Mouse (Mus musculus) limb, embryonic 11.5 days (tissue): ENCODE results near the gene Trit1. TPM values are rescaled to one million over a fixed set of nuclear protein-coding genes. Genes with fewer than 3 reads are reported as not detected.

Experiments used
- ATAC-seq: fragments of 200-750 bp; cut with Nextera tagmentation; 2 replicates; pipeline ENCODE4 v1.8.0; 2017; ENCODE audit warnings: low read depth; ENCODE audit not compliant: insufficient number of reproducible peaks, low FRiP score, low TSS enrichment
- DNase-seq: peaks from one replicate; pipeline ENCODE4 v3.0.0-alpha.2; 2015; ENCODE audit warnings: low spot score
- H3K27ac ChIP-seq: fragments of 300-500 bp; sonication (generic); replicated peaks from 2 replicates; pipeline ENCODE4 v1.5.1; 2014; ENCODE audit warnings: low read depth, mild to moderate bottlenecking, low read length
- H3K27me3 ChIP-seq: fragments of 300-500 bp; sonication (generic); 2 replicates; pipeline ENCODE4 v1.6.1; 2014; ENCODE audit warnings: mild to moderate bottlenecking, low read length, mixed read lengths; ENCODE audit not compliant: control insufficient read depth, insufficient read depth
- H3K36me3 ChIP-seq: fragments of 300-500 bp; sonication (generic); 2 replicates; pipeline ENCODE4 v1.6.1; 2014; ENCODE audit warnings: mild to moderate bottlenecking, low read length, moderate library complexity, mixed read lengths; ENCODE audit not compliant: control insufficient read depth, insufficient read depth
- H3K4me1 ChIP-seq: fragments of 300-500 bp; sonication (generic); 2 replicates; pipeline ENCODE4 v1.6.1; 2014; ENCODE audit warnings: low read length, mixed read lengths; ENCODE audit not compliant: control insufficient read depth, insufficient read depth
- H3K4me2 ChIP-seq: fragments of 300-500 bp; sonication (generic); 2 replicates; pipeline ENCODE4 v1.6.1; 2014; ENCODE audit warnings: low read depth, mild to moderate bottlenecking, moderate library complexity; ENCODE audit not compliant: severe bottlenecking
- H3K4me3 ChIP-seq: fragments of 300-500 bp; sonication (generic); 2 replicates; pipeline ENCODE4 v1.5.1; 2014; ENCODE audit warnings: low read depth, low read length
- H3K9ac ChIP-seq: fragments of 300-500 bp; sonication (generic); 2 replicates; pipeline ENCODE4 v1.6.1; 2014; ENCODE audit warnings: mild to moderate bottlenecking, low read length
- H3K9me3 ChIP-seq: fragments of 300-500 bp; sonication (generic); 2 replicates; pipeline ENCODE4 v1.6.1; 2016; ENCODE audit warnings: low read length; ENCODE audit not compliant: control insufficient read depth
- WGBS: fragments of 180-500 bp; shearing (Covaris S2); extraction: QIAGEN DNeasy Blood & Tissue Kit; methylation state at CpG from one replicate; pipeline ENCODE4 v1.1.7; 2014; 5-methylcytosine and 5-hydroxymethylcytosine counted together
- polyA plus RNA-seq: library from polyadenylated mRNA; unstranded; fragments of >200 nt; fragmentation: Nextera tagmentation; extraction: Ambion mirVana; gene quantifications from 2 replicates; pipeline ENCODE4 v1.2.1, GENCODE M21; 2014

Gene Trit1
- 16.7 and 21.6 TPM in 2 replicates for polyA plus RNA-seq

DNA sequence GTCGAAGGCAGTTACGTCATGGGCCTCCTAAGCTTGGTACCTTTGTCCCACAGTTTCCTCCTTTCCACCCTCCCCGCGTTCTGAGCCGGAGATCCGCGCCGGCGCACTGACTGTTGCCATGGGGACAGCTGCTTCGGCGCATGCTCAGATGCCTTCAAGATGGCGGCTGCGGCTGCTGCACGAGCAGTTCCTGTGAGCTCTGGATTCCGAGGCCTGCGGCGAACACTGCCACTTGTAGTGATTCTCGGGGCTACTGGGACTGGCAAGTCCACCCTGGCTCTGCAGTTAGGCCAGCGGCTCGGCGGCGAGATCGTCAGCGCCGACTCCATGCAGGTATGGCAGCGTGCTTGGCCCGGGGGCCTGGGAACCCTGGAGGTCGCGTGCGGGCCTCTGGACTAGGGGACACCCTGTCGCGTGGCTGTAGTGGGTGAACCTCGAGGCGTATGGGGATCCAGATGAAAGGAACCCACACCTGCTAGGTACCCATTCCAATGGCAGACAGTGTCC is at the start of gene Trit1:
Gene Trit1 (plus strand): TSS at position 147 of the 507 bp plus-strand sequence.
- ATAC-seq (peak; percentile 94), DNase-seq (peak; percentile 97)
- no peaks in the 10 kb centered on the region for H3K9me3 ChIP-seq
- H3K27ac ChIP-seq = peak within 1 kb of the TSS; percentile 63
- H3K9ac ChIP-seq = peak within 1 kb of the TSS; percentile 86
- peaks cover 3% of the 10 kb centered on the region; the same call in 1 of the 2 replicates for H3K36me3 ChIP-seq
- H3K4me3 ChIP-seq = peak within 1 kb of the TSS; percentile 83
- H3K4me1 ChIP-seq = no peaks in the 10 kb centered on the region
- no peaks in the 10 kb centered on the region for H3K27me3 ChIP-seq
- under 1% methylated on average over 34 of the region's 34 CpGs for WGBS
- peak within 1 kb of the TSS; percentile 70 for H3K4me2 ChIP-seq

DNA sequence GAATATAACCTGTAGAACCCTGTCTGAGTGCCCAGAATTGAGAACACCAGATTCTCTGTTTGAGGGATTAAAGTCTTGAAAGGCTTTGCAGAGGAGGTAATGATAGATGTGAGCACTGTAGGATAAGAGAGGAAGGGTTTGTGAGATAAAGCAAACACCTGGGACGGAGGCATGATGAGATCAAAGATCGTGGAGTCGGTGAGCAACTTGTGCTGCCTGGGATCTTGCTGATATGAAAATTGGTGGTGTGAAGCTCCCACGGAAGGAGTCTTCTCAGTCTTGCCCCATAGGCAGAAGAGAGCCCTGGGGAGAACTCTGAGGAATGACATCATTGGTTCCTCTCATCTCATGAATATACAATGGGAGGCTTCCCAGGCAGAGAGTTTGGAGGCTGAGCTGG is 48.3 kb upstream of the Trit1 start:
- no peak overlapping the region for H3K4me2 ChIP-seq
- DNase-seq (no peak), ATAC-seq (no peak)
- no peak overlapping the region for H3K4me3 ChIP-seq
- no peaks in the 10 kb centered on the region for H3K4me1 ChIP-seq
- H3K9me3 ChIP-seq = no peaks in the 10 kb centered on the region
- no peaks in the 10 kb centered on the region for H3K36me3 ChIP-seq
- WGBS = 74% methylated on average over 4 of the region's 4 CpGs
- no peak overlapping the region for H3K9ac ChIP-seq
- no peak overlapping the region for H3K27ac ChIP-seq
- H3K27me3 ChIP-seq = no peaks in the 10 kb centered on the region

DNA sequence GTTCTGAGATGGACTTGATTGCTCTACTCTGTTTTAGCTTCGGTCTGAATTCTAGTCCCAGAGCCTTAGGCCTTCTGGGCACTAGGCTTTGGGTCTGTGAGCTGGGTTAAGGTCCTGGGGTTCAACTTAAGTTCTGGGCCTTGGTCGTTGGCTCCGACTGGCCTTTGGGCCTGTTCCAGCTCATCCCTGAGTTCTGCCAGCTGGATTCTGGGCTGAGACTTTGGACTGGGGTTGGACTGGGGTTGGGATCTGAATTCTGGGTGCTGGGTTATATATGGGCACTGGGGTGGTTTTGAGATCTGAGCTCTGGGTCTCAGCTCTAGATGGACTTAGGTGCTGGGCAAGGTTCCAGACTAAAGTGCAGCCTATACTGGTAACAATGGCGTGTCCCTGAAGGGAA is 45.2 kb upstream of the Trit1 start:
- WGBS = 87% methylated on average over 4 of the region's 4 CpGs

DNA sequence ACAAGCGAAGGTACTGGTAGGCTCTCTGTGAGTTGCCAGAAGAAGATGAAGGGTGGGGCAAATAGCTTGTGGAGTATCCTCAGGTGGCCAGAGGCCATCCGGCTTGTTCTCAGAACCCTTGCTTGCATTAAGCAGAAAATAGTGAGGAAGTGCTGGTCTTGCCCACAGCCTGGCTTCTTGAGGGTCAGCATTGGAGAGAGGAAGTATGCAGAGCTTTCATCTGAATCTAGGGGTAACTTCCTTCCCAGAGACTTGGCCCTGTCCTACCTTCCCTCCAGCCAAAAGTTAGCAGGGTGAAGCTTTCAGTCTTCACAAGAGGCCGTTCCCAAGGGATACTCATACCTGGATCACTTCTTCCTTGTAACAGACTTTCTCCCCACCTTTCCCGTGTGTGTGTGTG is 44.8 kb upstream of the Trit1 start:
- ATAC-seq (no peak), DNase-seq (no peak)
- H3K27ac ChIP-seq = no peak overlapping the region
- H3K9ac ChIP-seq = no peak overlapping the region
- no peaks in the 10 kb centered on the region for H3K9me3 ChIP-seq
- no peaks in the 10 kb centered on the region for H3K36me3 ChIP-seq
- no peaks in the 10 kb centered on the region for H3K4me1 ChIP-seq
- H3K27me3 ChIP-seq = no peaks in the 10 kb centered on the region
- H3K4me3 ChIP-seq = no peak overlapping the region
- H3K4me2 ChIP-seq = no peak overlapping the region
- WGBS = 84% methylated on average over 4 of the region's 4 CpGs

More for the DNA sequence above, 45.2 kb upstream of the Trit1 start:
- Histone ChIP-seq H3K9ac (no peak overlapping the region), H3K9me3 (no peaks in the 10 kb centered on the region), H3K4me3 (no peak overlapping the region), H3K27me3 (no peaks in the 10 kb centered on the region), H3K27ac (no peak overlapping the region), H3K4me1 (no peaks in the 10 kb centered on the region), H3K4me2 (no peak overlapping the region), H3K36me3 (no peaks in the 10 kb centered on the region)
- ATAC-seq (no peak), DNase-seq (no peak)

DNA sequence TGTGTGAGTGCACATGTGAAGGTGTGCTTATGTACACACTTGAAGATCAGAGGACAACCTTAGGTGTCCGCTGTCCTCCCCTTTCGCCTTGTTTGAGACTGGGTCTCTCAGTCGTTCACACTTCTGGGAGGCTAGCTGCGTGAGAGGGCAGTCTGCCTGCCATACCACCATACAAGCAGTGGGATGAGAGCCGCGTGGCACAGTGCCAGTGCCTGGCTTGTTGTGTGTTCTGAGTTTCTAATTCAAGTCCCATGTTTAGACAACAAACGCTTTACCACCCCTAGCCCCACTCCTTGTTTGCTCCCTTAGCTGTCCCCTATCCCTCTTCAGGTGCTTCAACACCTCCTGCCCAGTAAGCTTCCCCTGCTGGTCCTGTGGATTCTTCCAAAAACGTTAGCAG is 44.3 kb upstream of the Trit1 start:
- H3K9me3 ChIP-seq = no peaks in the 10 kb centered on the region
- H3K27ac ChIP-seq = no peak overlapping the region
- H3K4me2 ChIP-seq = no peak overlapping the region
- H3K4me3 ChIP-seq = no peak overlapping the region
- ATAC-seq (no peak), DNase-seq (no peak)
- 68% methylated on average over 8 of the region's 8 CpGs for WGBS
- no peaks in the 10 kb centered on the region for H3K36me3 ChIP-seq
- H3K27me3 ChIP-seq = no peaks in the 10 kb centered on the region
- 0 out of 2 replicates have a peak, but pooled peaks cover 1% of the 10 kb centered on the region for H3K4me1 ChIP-seq
- no peak overlapping the region for H3K9ac ChIP-seq

DNA sequence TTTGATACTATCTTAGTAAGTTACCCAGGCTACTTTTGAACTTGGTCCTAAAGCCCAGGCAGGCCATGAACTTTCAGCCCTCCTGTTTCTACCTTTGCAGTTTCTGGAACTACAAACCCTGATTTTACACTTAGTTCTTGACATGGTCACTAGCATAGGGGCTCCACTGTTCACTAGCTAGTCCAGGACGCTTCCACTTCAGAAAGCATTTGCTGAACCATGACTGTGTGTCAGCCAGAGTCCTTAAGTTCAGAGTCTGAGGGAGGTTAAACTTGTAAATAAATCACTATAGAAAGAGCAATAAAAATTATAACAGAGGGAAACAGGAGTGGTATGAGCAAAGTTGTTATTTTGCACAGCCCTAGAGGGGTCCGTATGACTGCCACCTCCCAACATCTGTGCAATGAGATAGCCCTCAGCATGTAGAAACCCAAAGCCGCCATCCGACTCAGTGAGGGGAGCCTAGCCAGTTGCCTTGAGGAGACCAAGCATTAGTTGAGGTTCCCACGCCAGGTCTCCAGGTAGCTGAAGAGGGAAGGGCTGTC is 41.3 kb upstream of the Trit1 start:
- H3K4me2 ChIP-seq = no peak overlapping the region
- H3K27ac ChIP-seq = no peak overlapping the region
- no peak overlapping the region for H3K4me3 ChIP-seq
- ATAC-seq = no peak
- no peak for DNase-seq
- no peak overlapping the region for H3K9ac ChIP-seq
- H3K36me3 ChIP-seq = no peaks in the 10 kb centered on the region
- 0 out of 2 replicates have a peak, but pooled peaks cover 2% of the 10 kb centered on the region for H3K4me1 ChIP-seq
- no peaks in the 10 kb centered on the region for H3K27me3 ChIP-seq
- no peaks in the 10 kb centered on the region for H3K9me3 ChIP-seq
- 88% methylated on average over 5 of the region's 5 CpGs for WGBS

DNA sequence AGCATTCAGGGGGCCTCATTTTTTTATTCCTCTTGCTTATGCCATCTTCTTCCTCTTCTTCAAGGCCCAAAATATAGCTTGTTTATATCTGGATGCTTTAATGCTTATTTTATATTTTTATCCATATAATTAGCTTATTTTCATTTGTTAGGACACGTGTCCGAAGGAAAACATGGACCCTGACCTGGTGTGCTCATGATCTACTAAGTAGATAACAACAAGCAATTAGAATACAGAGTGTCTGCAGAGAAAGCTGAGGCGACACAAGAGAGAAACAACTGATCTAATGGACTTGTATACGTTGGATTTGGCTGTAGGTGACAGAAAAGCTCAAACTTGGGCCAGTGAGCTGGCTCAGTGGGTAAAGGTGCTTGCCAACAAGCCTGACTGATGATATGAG is 39.5 kb upstream of the Trit1 start:
- ATAC-seq = no peak
- Histone ChIP-seq H3K4me1 (0 out of 2 replicates have a peak, but pooled peaks cover 2% of the 10 kb centered on the region), H3K4me3 (no peak overlapping the region), H3K9ac (no peak overlapping the region), H3K9me3 (no peaks in the 10 kb centered on the region), H3K27ac (no peak overlapping the region), H3K4me2 (no peak overlapping the region), H3K36me3 (no peaks in the 10 kb centered on the region), H3K27me3 (no peaks in the 10 kb centered on the region)
- DNase-seq = no peak
- 61% methylated on average over 4 of the region's 4 CpGs for WGBS

DNA sequence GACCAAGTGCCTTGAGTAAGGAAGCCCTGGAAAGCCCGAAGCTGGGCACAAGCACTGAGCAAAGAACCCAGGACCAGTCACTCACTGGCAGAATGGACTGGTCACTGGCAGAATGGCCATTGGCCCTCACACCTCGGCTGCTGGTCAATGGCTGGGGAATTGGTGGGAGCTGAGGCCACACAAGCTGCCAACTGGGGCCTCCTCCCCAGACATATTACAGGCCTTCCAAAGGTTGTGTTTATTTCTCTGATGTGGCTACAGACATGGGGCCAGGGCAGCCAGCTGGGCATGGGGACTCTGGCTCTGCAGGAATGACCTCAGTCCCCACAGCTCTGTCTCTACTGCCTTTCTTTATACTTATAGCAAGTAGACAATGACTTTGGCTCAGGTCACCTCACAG is 37.5 kb upstream of the Trit1 start:
- peaks cover 5% of the 10 kb centered on the region; the same call in 1 of the 2 replicates for H3K4me1 ChIP-seq
- H3K36me3 ChIP-seq = no peaks in the 10 kb centered on the region
- WGBS = 69% methylated on average over 2 of the region's 2 CpGs
- no peak overlapping the region for H3K4me2 ChIP-seq
- H3K4me3 ChIP-seq = no peak overlapping the region
- no peaks in the 10 kb centered on the region for H3K9me3 ChIP-seq
- DNase-seq (no peak), ATAC-seq (no peak)
- peaks cover 4% of the 10 kb centered on the region; the same call in 1 of the 2 replicates for H3K27me3 ChIP-seq
- no peak overlapping the region for H3K9ac ChIP-seq
- H3K27ac ChIP-seq = no peak overlapping the region

DNA sequence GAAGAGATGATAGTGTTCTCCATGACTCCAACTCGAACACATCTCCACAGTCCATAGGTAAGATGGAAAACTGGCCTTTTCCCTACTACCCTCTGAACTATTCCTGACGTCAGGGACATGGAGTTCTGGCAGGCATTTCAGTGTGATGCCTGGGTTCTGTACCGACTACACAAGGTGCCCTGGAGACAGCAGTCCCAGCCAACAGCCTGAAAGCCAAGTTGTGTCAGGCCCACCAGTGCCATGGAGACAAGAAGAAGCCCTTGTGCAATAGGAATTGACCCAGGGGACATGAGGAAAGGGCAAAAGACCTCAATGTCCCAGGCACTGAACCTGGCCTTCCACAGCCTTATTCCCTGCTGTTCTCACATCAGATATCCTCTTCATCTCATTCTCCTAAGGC is 36.6 kb upstream of the Trit1 start:
- H3K9ac ChIP-seq = no peak overlapping the region
- H3K4me2 ChIP-seq = no peak overlapping the region
- no peak overlapping the region for H3K27ac ChIP-seq
- H3K9me3 ChIP-seq = no peaks in the 10 kb centered on the region
- no peak overlapping the region for H3K4me3 ChIP-seq
- DNase-seq (no peak), ATAC-seq (no peak)
- H3K36me3 ChIP-seq = no peaks in the 10 kb centered on the region
- WGBS = 86% methylated on average over 3 of the region's 3 CpGs
- peaks cover 6% of the 10 kb centered on the region; the same call in 1 of the 2 replicates for H3K27me3 ChIP-seq
- H3K4me1 ChIP-seq = peaks cover 5% of the 10 kb centered on the region; the same call in 1 of the 2 replicates
